Mouse (Mus musculus) thymus, adult 18-20 months (tissue): ENCODE results near the gene Ctbs.

Experiments
- DNase-seq, 2 experiments: peaks; one replicate each; pipeline ENCODE4 v3.0.0; 2022; ENCODE audit warnings: mixed read lengths in 2 of 2

The Ctbs gene

GRCm38 (mm10) chr3:146499431-146500002 lies 49.9 kb downstream of the Ctbs start, which contains the start of the genes Spata1 and Gng5:
Gene Spata1 (minus strand): TSS chr3:146499753.
Gene Gng5 (plus strand): TSS chr3:146499807.
- DNase-seq: peak in 1 of 2 experiments; percentile 83

- DNase-seq: peak in 1 of 2 experiments; percentile 81
Observed at GRCm38 (mm10) chr3:146500003-146500809, 50.6 kb downstream of the Ctbs start.

- no peak for DNase-seq
Observed at GRCm38 (mm10) chr3:146500810-146501201, 51.2 kb downstream of the Ctbs start.

- DNase-seq: no peak
Observed at GRCm38 (mm10) chr3:146501601-146502123, 52.1 kb downstream of the Ctbs start.

- DNase-seq: no peak
Observed at GRCm38 (mm10) chr3:146506711-146507110, 57.1 kb downstream of the Ctbs start.
